Mouse (Mus musculus) CH12.LX (cell line): ENCODE results near the gene Gas7. TPM values are rescaled to one million over a fixed set of nuclear protein-coding genes. Genes with fewer than 3 reads are reported as not detected.

Experiments used
- DNase-seq: peaks from one replicate; pipeline ENCODE4 v3.0.0-alpha.2; 2013; ENCODE audit errors: extremely low read depth
- H3K27ac ChIP-seq: 2 replicates; pipeline ENCODE4 v1.5.1; 2012; ENCODE audit warnings: low read depth, mild to moderate bottlenecking, control low read depth, moderate library complexity; ENCODE audit not compliant: insufficient read depth
- H3K27me3 ChIP-seq: replicated peaks from 2 replicates; pipeline ENCODE3; 2012; ENCODE audit warnings: inconsistent platforms
- H3K36me3 ChIP-seq, 2 experiments: replicated peaks in 1 of 2; 2 replicates each; pipeline versions ENCODE3 to v1.6.1; 2012; ENCODE audit warnings: inconsistent platforms in 1 of 2, low read length in 1 of 2, mild to moderate bottlenecking in 1 of 2, mixed read lengths in 1 of 2, moderate library complexity in 1 of 2; ENCODE audit not compliant: control insufficient read depth in 1 of 2, insufficient read depth in 1 of 2
- H3K4me1 ChIP-seq, 2 experiments: 2 replicates each; pipeline ENCODE4 v1.6.1; 2012; ENCODE audit warnings: inconsistent platforms in 1 of 2, moderate library complexity in 1 of 2; ENCODE audit not compliant: insufficient read depth in 2 of 2, control insufficient read depth in 1 of 2
- H3K4me2 ChIP-seq: 2 replicates; pipeline ENCODE4 v1.6.1; 2012; ENCODE audit warnings: low read depth, mild to moderate bottlenecking, control low read depth; ENCODE audit not compliant: poor library complexity, insufficient read depth, severe bottlenecking
- H3K4me3 ChIP-seq, 3 experiments: fragments of 150-350 bp in 1 of 3; sonication (generic) in 1 of 3; replicated peaks in 1 of 3; 2 replicates each; pipeline versions ENCODE3 to v1.5.1; 2011 to 2012; ENCODE audit warnings: low read depth in 2 of 3, low read length in 2 of 3, mild to moderate bottlenecking in 2 of 3, moderate library complexity in 2 of 3, control low read depth in 1 of 3, improper control_type of control experiment in 1 of 3, inconsistent platforms in 1 of 3, mixed read lengths in 1 of 3; ENCODE audit not compliant: poor library complexity in 1 of 3
- H3K79me2 ChIP-seq: replicated peaks from 2 replicates; pipeline ENCODE4 v1.6.1; 2012; ENCODE audit warnings: mild to moderate bottlenecking, moderate library complexity; ENCODE audit not compliant: control insufficient read depth, poor library complexity, insufficient read depth, severe bottlenecking; ENCODE audit errors: extremely low read depth
- H3K9ac ChIP-seq: 2 replicates; pipeline ENCODE4 v1.6.1; 2012; ENCODE audit warnings: low read depth, mild to moderate bottlenecking, control low read depth, moderate library complexity; ENCODE audit not compliant: insufficient read depth
- H3K9me3 ChIP-seq: replicated peaks from 2 replicates; pipeline ENCODE3; 2012; ENCODE audit warnings: low read length, inconsistent platforms, mixed read lengths
- CHD1 ChIP-seq: IDR thresholded peaks from 2 replicates; pipeline ENCODE4 v1.6.1; 2012; ENCODE audit warnings: low read depth, low read length, improper control_type of control experiment, inconsistent platforms
- CHD2 ChIP-seq: IDR thresholded peaks from 2 replicates; pipeline ENCODE4 v1.6.1; 2011; ENCODE audit warnings: low read length, improper control_type of control experiment
- CTCF ChIP-seq, 2 experiments: IDR thresholded peaks in 1 of 2; conservative IDR thresholded peaks in 1 of 2; 2 replicates each; pipeline ENCODE4 v1.5.1; 2011 to 2012; ENCODE audit warnings: low read depth in 2 of 2, low read length in 2 of 2, improper control_type of control experiment in 1 of 2, inconsistent platforms in 1 of 2, mild to moderate bottlenecking in 1 of 2, moderate library complexity in 1 of 2
- E2F4 ChIP-seq: IDR thresholded peaks from 2 replicates; pipeline ENCODE4 v1.6.1; 2011; ENCODE audit warnings: low read depth, low read length, improper control_type of control experiment; ENCODE audit not compliant: insufficient replicate concordance
- JUN ChIP-seq: IDR thresholded peaks from 2 replicates; pipeline ENCODE4 v1.6.1; 2011; ENCODE audit warnings: low read depth, mild to moderate bottlenecking, low read length, improper control_type of control experiment, moderate library complexity; ENCODE audit not compliant: insufficient read depth
- KAT2A ChIP-seq: IDR thresholded peaks from 2 replicates; pipeline ENCODE4 v1.6.1; 2012; ENCODE audit warnings: low read length, improper control_type of control experiment, inconsistent platforms; ENCODE audit not compliant: insufficient replicate concordance
- MAFK ChIP-seq: IDR thresholded peaks from 2 replicates; pipeline ENCODE4 v1.6.1; 2011; ENCODE audit warnings: low read length, improper control_type of control experiment; ENCODE audit not compliant: insufficient replicate concordance
- MAX ChIP-seq: IDR thresholded peaks from 2 replicates; pipeline ENCODE4 v1.6.1; 2011; ENCODE audit warnings: low read length, improper control_type of control experiment
- MXI1 ChIP-seq: IDR thresholded peaks from 2 replicates; pipeline ENCODE4 v1.6.1; 2011; ENCODE audit warnings: mild to moderate bottlenecking, low read depth, low read length, improper control_type of control experiment
- MYC ChIP-seq: IDR thresholded peaks from 2 replicates; pipeline ENCODE4 v1.6.1; 2011; ENCODE audit warnings: low read depth, mild to moderate bottlenecking, improper control_type of control experiment, low read length
- NRF1 ChIP-seq: IDR thresholded peaks from 2 replicates; pipeline ENCODE4 v1.6.1; 2014; ENCODE audit warnings: low read depth, mild to moderate bottlenecking, inconsistent platforms, low read length, improper control_type of control experiment, moderate library complexity
- POLR2A ChIP-seq: IDR thresholded peaks from 2 replicates; pipeline ENCODE4 v1.6.1; 2011; ENCODE audit warnings: low read depth, mild to moderate bottlenecking, improper control_type of control experiment, low read length
- POLR2AphosphoS2 ChIP-seq: IDR thresholded peaks from 2 replicates; pipeline ENCODE4 v1.6.1; 2011; ENCODE audit warnings: low read depth, low read length, improper control_type of control experiment
- RAD21 ChIP-seq: IDR thresholded peaks from 2 replicates; pipeline ENCODE4 v1.6.1; 2011; ENCODE audit warnings: low read depth, mild to moderate bottlenecking, low read length, improper control_type of control experiment, moderate library complexity
- USF2 ChIP-seq: conservative IDR thresholded peaks from 2 replicates; pipeline ENCODE4 v1.6.1; 2011; ENCODE audit warnings: low read depth, low read length, improper control_type of control experiment
- ZC3H11A ChIP-seq: IDR thresholded peaks from 2 replicates; pipeline ENCODE4 v1.6.1; 2012; ENCODE audit warnings: low read depth, mild to moderate bottlenecking, inconsistent platforms, low read length, improper control_type of control experiment
- ZMIZ1 ChIP-seq: IDR thresholded peaks from 2 replicates; pipeline ENCODE4 v1.6.1; 2012; ENCODE audit warnings: low read depth, mild to moderate bottlenecking, inconsistent platforms, low read length, improper control_type of control experiment
- dilution Hi-C: fragments of 300-500 bp; cut with MboI; formaldehyde crosslinking; loops from 2 replicates; pipeline ENCODE4 v1.14.3; 2020; ENCODE audit warnings: low sequenced_read_pairs; ENCODE audit not compliant: extremely low pct_unique_long_range_greater_than_20kb, extremely low pct_ligation_motif_present
- in situ Hi-C: fragments of 300-500 bp; cut with MboI; formaldehyde crosslinking; loops from 3 replicates; pipeline ENCODE4 v1.14.3; 2019; ENCODE audit warnings: low sequenced_read_pairs, low pct_ligation_motif_present, low pct_unique_long_range_greater_than_20kb, mixed read lengths
- polyA plus RNA-seq: library from polyadenylated mRNA; unstranded; fragments of >175 nt; gene quantifications from 2 replicates; pipeline ENCODE4 v1.2.1, GENCODE M21; 2012; ENCODE audit warnings: low read depth; ENCODE audit not compliant: insufficient read length
- total RNA-seq, 2 experiments: library from RNA; depleted of rRNA; stranded (reverse); fragments of 300-350 nt in 1 of 2; fragments of >200 nt in 1 of 2; gene quantifications; 2 replicates each; pipeline ENCODE4 v1.2.3; 2012 to 2014

The Gas7 gene
- total and polyA plus RNA-seq, 3 experiments: 7.0 to 20.8 (median 7.0) TPM

DNA sequence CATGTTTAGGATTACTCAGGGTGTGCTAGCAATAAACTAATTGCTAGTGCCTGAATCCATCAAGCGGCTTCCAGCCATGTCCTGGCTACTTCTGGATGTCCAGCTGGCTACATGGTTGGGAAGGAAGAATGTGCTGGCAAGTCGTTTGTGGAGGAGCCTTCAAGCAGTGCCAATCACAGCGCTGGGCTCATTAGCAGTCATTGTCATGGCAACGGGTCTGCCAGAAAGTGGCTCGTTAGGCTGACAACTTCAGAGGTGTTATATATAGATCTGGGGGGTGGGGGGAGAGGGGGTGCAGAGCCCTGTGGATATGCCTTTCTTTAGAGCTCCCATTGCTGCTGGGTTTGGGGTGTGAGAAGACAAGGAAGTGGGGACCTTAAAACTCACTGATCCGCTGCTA is 141.0 kb downstream of the Gas7 start:
- no peak overlapping the region for H3K27ac ChIP-seq
- no peak for DNase-seq
- H3K27me3 ChIP-seq: no peaks in the 10 kb centered on the region
- H3K9me3 ChIP-seq: peaks cover 7% of the 10 kb centered on the region
- no peak overlapping the region for H3K4me3 ChIP-seq
- dilution Hi-C loops: no loop called here
- H3K9ac ChIP-seq: no peak overlapping the region
- H3K4me2 ChIP-seq: no peak overlapping the region
- H3K4me1 ChIP-seq: peaks cover 9 to 69% of the 10 kb centered on the region in 2 experiments; a peak in 3 of 4 replicates
- H3K79me2 ChIP-seq: no peaks in the 10 kb centered on the region
- H3K36me3 ChIP-seq: peaks cover 0 to 37% of the 10 kb centered on the region in 2 experiments
- TF ChIP-seq POLR2A (no peak), MAFK (no peak), POLR2AphosphoS2 (no peak), KAT2A (no peak), ZC3H11A (no peak), USF2 (no peak), ZMIZ1 (no peak)
- TF ChIP-seq, all 38 proteins: peak for 0
- in situ Hi-C loops: no loop called here

DNA sequence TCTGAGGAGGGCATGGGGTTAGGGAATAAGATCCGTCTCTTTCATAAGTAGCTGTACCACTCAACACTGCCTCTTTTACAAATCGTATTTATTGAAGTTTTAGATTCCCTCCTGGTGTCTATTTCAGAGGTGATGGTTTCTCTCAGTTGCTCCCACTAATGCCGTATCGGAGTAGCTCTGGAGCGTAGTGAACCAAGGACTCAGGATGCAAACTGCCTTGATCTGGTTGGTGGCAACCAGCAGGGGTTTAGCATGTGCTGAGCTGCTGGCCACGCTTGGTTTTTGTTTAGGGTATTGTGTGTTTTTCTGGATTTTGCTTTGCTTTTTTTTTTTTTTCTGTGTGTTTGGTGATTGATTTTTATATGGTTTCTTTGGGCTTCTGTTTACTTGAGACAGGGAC is 141.6 kb downstream of the Gas7 start:
- Histone ChIP-seq H3K27me3 (no peaks in the 10 kb centered on the region), H3K27ac (no peak overlapping the region), H3K9ac (no peak overlapping the region), H3K36me3 (peaks cover 0 to 38% of the 10 kb centered on the region in 2 experiments), H3K9me3 (peaks cover 7% of the 10 kb centered on the region), H3K4me3 (no peak overlapping the region), H3K4me1 (peaks cover 11 to 69% of the 10 kb centered on the region in 2 experiments; a peak in 3 of 4 replicates), H3K4me2 (no peak overlapping the region), H3K79me2 (no peaks in the 10 kb centered on the region)
- no peak for TF ChIP-seq E2F4
- no peak for TF ChIP-seq JUN
- TF ChIP-seq MAFK: no peak
- TF ChIP-seq MYC: no peak
- no peak for TF ChIP-seq CHD2
- no peak for TF ChIP-seq RAD21
- TF ChIP-seq CHD1: no peak
- no peak for TF ChIP-seq NRF1
- no peak for TF ChIP-seq MXI1
- TF ChIP-seq CTCF (conservative IDR thresholded peaks at IDR 0.05 in 1 of 2, IDR thresholded peaks at IDR 0.05 in 1 of 2; ENCODE audit: low read depth in 2 of 2, low read length in 2 of 2): no peak
- TF ChIP-seq MAX: no peak
- no peak for DNase-seq
- dilution Hi-C loops: no loop called here
- in situ Hi-C loops: no loop called here
